Mouse (Mus musculus) Patski (cell line): ENCODE measurements at regions not wholly inside any gene's neighbourhood (a gene's known extent, or its start where the extent isn't known, plus 50 kb on each side); places are given as distances from the start of the nearest gene placed in this dataset.

Source experiments
- ATAC-seq: fragments of 100-300 bp; one replicate; pipeline ENCODE4 v1.8.0; 2021
- CTCF ChIA-PET: fragments of 350-600 bp; sonication (Branson Sonifier 250); formaldehyde crosslinking; loops from one replicate; lab custom pipeline; 2022; ENCODE audit warnings: inconsistent platforms; lab: Charles Lee
- POLR2A ChIA-PET: fragments of 350-600 bp; sonication (Branson Sonifier 250); formaldehyde crosslinking; loops from one replicate; lab custom pipeline; 2022; ENCODE audit warnings: antibody characterized with exemption, inconsistent platforms; lab: Charles Lee
- DNase-seq: peaks from one replicate; pipeline ENCODE4 v3.0.0-alpha.2; 2011; ENCODE audit warnings: low read depth, low spot score
- H3K27me3 ChIP-seq: fragments of 371-371 bp; one replicate; pipeline ENCODE4 v1.5.1; 2021
- CTCF ChIP-seq: fragments of 100-300 bp; IDR thresholded peaks from one replicate; pipeline ENCODE4 v1.5.1; 2021
- in situ Hi-C: fragments of 300-500 bp; cut with MboI; formaldehyde crosslinking; loops from 3 replicates; pipeline ENCODE4 v1.11.1; 2018; ENCODE audit warnings: low pct_unique_long_range_greater_than_20kb, mixed read lengths

DNA sequence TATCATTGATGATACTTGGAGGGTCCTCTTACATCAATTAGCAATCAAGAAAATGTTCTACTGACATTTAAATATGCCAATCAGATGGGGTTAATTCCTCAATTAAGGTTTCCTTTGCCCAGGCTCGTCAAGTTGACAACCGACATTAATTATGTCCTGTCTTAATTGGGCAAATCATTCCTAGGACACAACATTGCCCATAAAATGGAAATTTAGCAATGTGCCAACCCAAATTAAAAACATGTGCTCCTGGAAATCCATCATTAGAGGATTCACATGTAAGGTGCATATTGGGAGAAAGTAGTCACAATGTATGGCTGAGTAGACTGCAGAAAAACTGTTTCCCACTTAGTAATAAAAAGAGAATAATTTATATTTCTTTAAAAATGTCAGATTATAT is 483.6 kb upstream of the B430305J03Rik start:
- POLR2A ChIA-PET, result no interaction called here
- peaks cover 11% of the 10 kb centered on the region for H3K27me3 ChIP-seq
- no peak for DNase-seq
- ATAC-seq, result no peak
- in situ Hi-C loops, result loop anchor here (10.0 kb wide), 1 partner anchor 605 kb away; no protein-coding TSS in a partner anchor
- TF ChIP-seq CTCF, result no peak
- CTCF ChIA-PET, result interaction anchor here (1.2 to 2.8 kb wide), 2 partner anchors 7 to 10 kb away, joined by 4 to 7 read pairs; no protein-coding TSS in a partner anchor

DNA sequence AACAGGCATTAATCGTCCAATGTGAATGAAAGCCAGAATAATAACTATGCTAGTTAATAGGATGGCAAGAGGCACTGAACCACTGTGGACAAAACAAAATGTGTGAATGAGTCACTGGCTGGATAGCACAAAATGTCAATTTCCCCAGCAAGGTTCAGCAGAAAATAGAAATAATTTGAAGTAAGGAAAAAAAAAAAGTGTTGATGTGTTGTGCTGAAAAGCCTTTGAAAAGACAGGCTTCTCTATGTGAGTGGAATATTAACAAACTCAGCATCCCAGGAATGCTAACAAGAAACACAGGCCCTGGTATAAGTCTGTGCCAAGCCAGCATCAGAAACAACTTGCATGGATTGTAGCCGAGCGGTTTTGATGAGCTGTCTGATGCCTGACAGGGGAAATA is 481.0 kb upstream of the B430305J03Rik start:
- DNase-seq (no peak), ATAC-seq (no peak)
- POLR2A ChIA-PET, result no interaction called here
- CTCF ChIA-PET, result no interaction called here
- TF ChIP-seq CTCF, result no peak
- peaks cover 11% of the 10 kb centered on the region for H3K27me3 ChIP-seq
- in situ Hi-C loops, result loop anchor here (10.0 kb wide), 1 partner anchor 608 kb away; no protein-coding TSS in a partner anchor

DNA sequence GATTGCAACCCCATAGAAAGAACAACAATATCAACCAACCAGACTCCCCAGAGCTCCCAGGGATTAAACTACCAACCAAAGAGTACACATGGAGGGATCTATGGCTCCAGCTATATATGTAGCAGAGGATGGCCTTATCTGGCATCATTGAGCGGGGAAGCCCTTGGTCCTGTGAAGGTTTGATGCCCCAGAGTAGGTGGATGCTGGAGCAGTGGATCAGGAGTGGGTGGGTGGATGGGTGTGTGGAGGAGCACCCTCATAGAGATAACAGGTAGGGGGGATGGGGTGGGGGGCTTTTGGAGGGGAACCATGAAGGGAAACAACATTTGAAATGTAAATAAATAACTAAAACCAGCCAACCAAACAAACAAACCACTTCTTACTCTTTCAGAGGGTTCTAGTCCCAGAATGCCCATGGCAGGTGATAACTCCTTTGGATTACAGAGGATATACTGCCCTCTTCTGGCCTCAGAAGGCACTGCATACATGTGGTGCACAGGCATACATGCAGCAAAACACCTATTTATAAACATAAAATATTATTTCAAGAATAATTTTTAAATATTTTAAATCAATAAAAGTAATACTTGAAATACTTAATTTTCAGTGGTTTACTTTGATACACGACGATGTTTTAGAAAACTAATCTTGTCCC is 473.7 kb upstream of the B430305J03Rik start:
- in situ Hi-C loops, result loop anchor here (5.0 to 10.0 kb wide), 3 partner anchors 475 to 615 kb away; partner anchors contain the start of genes B430305J03Rik and Rap2b
- CTCF ChIA-PET, result interaction anchor here (0.6 to 3.8 kb wide), 19 partner anchors 9 to 604 kb away, joined by 3 to 29 read pairs (median 4); no protein-coding TSS in a partner anchor
- peak; percentile 70 for TF ChIP-seq CTCF
- peaks cover 8% of the 10 kb centered on the region for H3K27me3 ChIP-seq
- peak; percentile 7 for DNase-seq
- ATAC-seq, result no peak
- POLR2A ChIA-PET, result no interaction called here

DNA sequence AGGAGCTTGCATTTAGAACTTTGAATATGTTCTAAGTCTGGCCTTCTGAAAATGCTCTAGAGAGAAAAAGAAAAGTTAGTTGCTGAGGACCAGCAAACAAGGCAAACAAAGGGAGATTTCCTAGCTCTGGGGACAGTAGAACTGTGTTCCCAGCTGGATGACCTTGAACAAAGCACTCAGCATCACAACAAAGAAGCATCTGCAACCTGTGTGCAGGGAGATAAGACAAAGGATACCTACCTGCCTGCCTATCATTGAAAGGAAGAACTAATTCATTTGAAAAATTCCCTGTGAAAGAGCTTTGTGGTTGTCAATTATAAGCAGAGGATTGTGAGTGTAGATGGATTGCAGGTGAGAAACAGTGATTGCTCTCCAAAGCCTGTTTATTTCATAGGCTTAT is 451.1 kb upstream of the B430305J03Rik start:
- ATAC-seq (no peak), DNase-seq (no peak)
- TF ChIP-seq CTCF, result no peak
- peaks cover 24% of the 10 kb centered on the region for H3K27me3 ChIP-seq
- ChIA-PET POLR2A (no interaction called here), CTCF (interaction anchor here (0.9 to 1.1 kb wide), 4 partner anchors 8 to 23 kb away, joined by 3 read pairs; no protein-coding TSS in a partner anchor)
- in situ Hi-C loops, result no loop called here

DNA sequence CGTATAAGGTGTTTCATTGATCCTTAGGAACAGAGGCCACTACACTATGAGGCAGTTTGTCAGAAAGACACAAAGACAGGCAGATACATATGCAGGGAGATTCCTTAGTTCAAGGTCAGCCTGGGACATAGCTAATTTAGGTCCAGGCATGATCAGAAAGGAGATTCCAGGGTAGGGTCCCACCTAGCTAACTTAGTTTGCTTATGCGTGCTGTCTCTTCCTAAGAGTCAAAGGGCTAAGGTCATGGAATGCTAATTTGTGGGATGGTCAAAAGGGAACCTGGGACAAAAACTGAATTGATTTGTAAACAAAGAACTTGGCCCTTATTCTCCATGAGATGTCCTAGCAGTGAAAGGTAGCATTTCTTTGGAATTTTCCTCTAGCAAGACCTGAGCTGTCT is 430.3 kb upstream of the B430305J03Rik start:
- in situ Hi-C loops, result no loop called here
- H3K27me3 ChIP-seq, result peaks cover 27% of the 10 kb centered on the region
- CTCF ChIA-PET, result interaction anchor here (1.0 to 1.8 kb wide), 2 partner anchors 24 to 44 kb away, joined by 3 to 5 read pairs; no protein-coding TSS in a partner anchor
- DNase-seq (no peak), ATAC-seq (no peak)
- POLR2A ChIA-PET, result no interaction called here
- TF ChIP-seq CTCF, result no peak

GRCm38 (mm10) chr3:61790674-61791073 is 424.9 kb upstream of the B430305J03Rik start:
- CTCF ChIA-PET, result interaction anchor here (1.4 kb wide), 1 partner anchor 17 kb away, joined by 3 read pairs; no protein-coding TSS in a partner anchor
- DNase-seq (no peak), ATAC-seq (no peak)
- POLR2A ChIA-PET, result no interaction called here
- H3K27me3 ChIP-seq, result peaks cover 25% of the 10 kb centered on the region
- no peak for TF ChIP-seq CTCF
- in situ Hi-C loops, result no loop called here
